Mouse (Mus musculus): ENCODE results near the gene Chit1.

Gene Chit1

GRCm38 (mm10) chr1:134168985-134169697, 58.1 kb downstream of the Chit1 start:
- in situ Hi-C loops (cut with MboI; ENCODE audit: low sequenced_read_pairs) = no loop called here

- in situ Hi-C loops (cut with MboI; ENCODE audit: low sequenced_read_pairs) = no loop called here
Measured at GRCm38 (mm10) chr1:134173081-134173480, 62.0 kb downstream of the Chit1 start.

GRCm38 (mm10) chr1:134177976-134178375, 66.9 kb downstream of the Chit1 start:
- in situ Hi-C loops (cut with MboI; ENCODE audit: low sequenced_read_pairs) = no loop called here

GRCm38 (mm10) chr1:134182025-134182424, 71.0 kb downstream of the Chit1 start, which contains the start of gene Chil1:
Chil1 (plus strand) TSS chr1:134182176.
- in situ Hi-C loops (cut with MboI; ENCODE audit: low sequenced_read_pairs) = no loop called here

- in situ Hi-C loops (cut with MboI; ENCODE audit: low sequenced_read_pairs) = no loop called here
Measured at GRCm38 (mm10) chr1:134184089-134184488, 73.0 kb downstream of the Chit1 start.

- in situ Hi-C loops (cut with MboI; ENCODE audit: low sequenced_read_pairs) = no loop called here
Measured at GRCm38 (mm10) chr1:134188217-134188616, 77.2 kb downstream of the Chit1 start.

GRCm38 (mm10) chr1:134188989-134189729, 78.1 kb downstream of the Chit1 start:
- in situ Hi-C loops (cut with MboI; ENCODE audit: low sequenced_read_pairs) = no loop called here

- in situ Hi-C loops (cut with MboI; ENCODE audit: low sequenced_read_pairs) = no loop called here
Measured at GRCm38 (mm10) chr1:134191192-134191591, 80.2 kb downstream of the Chit1 start.

GRCm38 (mm10) chr1:134192024-134192423, 81.0 kb downstream of the Chit1 start:
- in situ Hi-C loops (cut with MboI; ENCODE audit: low sequenced_read_pairs) = no loop called here

- in situ Hi-C loops (cut with MboI; ENCODE audit: low sequenced_read_pairs) = no loop called here
Measured at GRCm38 (mm10) chr1:134193126-134193525, 82.1 kb downstream of the Chit1 start, which contains the start of gene Mybph. Mybph (plus strand) TSS chr1:134193448.

- in situ Hi-C loops (cut with MboI; ENCODE audit: low sequenced_read_pairs) = no loop called here
Measured at GRCm38 (mm10) chr1:134193674-134194197, 82.7 kb downstream of the Chit1 start.

- in situ Hi-C loops (cut with MboI; ENCODE audit: low sequenced_read_pairs) = no loop called here
Measured at GRCm38 (mm10) chr1:134194298-134195022, 83.4 kb downstream of the Chit1 start.

GRCm38 (mm10) chr1:134195117-134195516, 84.1 kb downstream of the Chit1 start:
- in situ Hi-C loops (cut with MboI; ENCODE audit: low sequenced_read_pairs) = no loop called here

- in situ Hi-C loops (cut with MboI; ENCODE audit: low sequenced_read_pairs) = no loop called here
Measured at GRCm38 (mm10) chr1:134195571-134195970, 84.5 kb downstream of the Chit1 start.

GRCm38 (mm10) chr1:134195979-134196378, 84.9 kb downstream of the Chit1 start:
- in situ Hi-C loops (cut with MboI; ENCODE audit: low sequenced_read_pairs) = no loop called here

- in situ Hi-C loops (cut with MboI; ENCODE audit: low sequenced_read_pairs) = no loop called here
Measured at GRCm38 (mm10) chr1:134196386-134196785, 85.3 kb downstream of the Chit1 start.

- in situ Hi-C loops (cut with MboI; ENCODE audit: low sequenced_read_pairs) = no loop called here
Measured at GRCm38 (mm10) chr1:134197325-134197982, 86.4 kb downstream of the Chit1 start.

- in situ Hi-C loops (cut with MboI; ENCODE audit: low sequenced_read_pairs) = no loop called here
Measured at GRCm38 (mm10) chr1:134198197-134198995, 87.4 kb downstream of the Chit1 start.

GRCm38 (mm10) chr1:134200481-134200880, 89.4 kb downstream of the Chit1 start:
- in situ Hi-C loops (cut with MboI; ENCODE audit: low sequenced_read_pairs) = no loop called here
